Mouse (Mus musculus) adrenal gland, adult 18-20 months (tissue): ENCODE data around the gene Sdad1. TPM values are rescaled to one million over a fixed set of nuclear protein-coding genes. Genes with fewer than 3 reads are reported as not detected.

Experiments used
- DNase-seq, 2 experiments: peaks; one replicate each; pipeline ENCODE4 v3.0.0; 2021 to 2022; ENCODE audit warnings: low spot score in 2 of 2
- total RNA-seq, 2 experiments: library from RNA; stranded (reverse); gene quantifications; 1 replicate in 1 of 2; 2 replicates in 1 of 2; pipeline ENCODE4 v1.2.3; 2021

Sdad1 gene
- total RNA-seq, 2 experiments from 2014 or later, result 27.9 to 28.3 TPM

GRCm38 (mm10) chr5:92313776-92314175 lies 3.5 kb upstream of the Sdad1 start:
- no peak for DNase-seq

- peak; percentile 80 to 85 for DNase-seq
Observed at GRCm38 (mm10) chr5:92312046-92312715, 1.9 kb upstream of the Sdad1 start.

GRCm38 (mm10) chr5:92304291-92304690 lies 6.0 kb downstream of the Sdad1 start:
- DNase-seq, result no peak

- no peak for DNase-seq
Observed at GRCm38 (mm10) chr5:92302149-92302840, 8.0 kb downstream of the Sdad1 start.

- DNase-seq, result no peak
Observed at GRCm38 (mm10) chr5:92294525-92294924, 15.8 kb downstream of the Sdad1 start.

- DNase-seq, result no peak
Observed at GRCm38 (mm10) chr5:92291652-92292414, 18.4 kb downstream of the Sdad1 start.

- DNase-seq, result no peak
Observed at GRCm38 (mm10) chr5:92287840-92288239, 22.4 kb downstream of the Sdad1 start.

GRCm38 (mm10) chr5:92283107-92283506 lies 27.2 kb downstream of the Sdad1 start:
- no peak for DNase-seq

GRCm38 (mm10) chr5:92282571-92282970 lies 27.7 kb downstream of the Sdad1 start:
- peak in 1 of 2 experiments; percentile 33 for DNase-seq

- DNase-seq, result no peak
Observed at GRCm38 (mm10) chr5:92278942-92279537, 31.2 kb downstream of the Sdad1 start.

GRCm38 (mm10) chr5:92277437-92278394 lies 32.6 kb downstream of the Sdad1 start, which contains the start of gene Naaa:
TSS of gene Naaa (minus strand) at chr5:92278170.
- DNase-seq, result peak; percentile 78 to 82

- no peak for DNase-seq
Observed at GRCm38 (mm10) chr5:92270496-92270895, 39.8 kb downstream of the Sdad1 start.

- peak in 1 of 2 experiments; percentile 30 for DNase-seq
Observed at GRCm38 (mm10) chr5:92263761-92264359, 46.4 kb downstream of the Sdad1 start.

GRCm38 (mm10) chr5:92262646-92263045 lies 47.6 kb downstream of the Sdad1 start:
- DNase-seq, result no peak

GRCm38 (mm10) chr5:92256218-92256617 lies 54.1 kb downstream of the Sdad1 start, which contains the start of gene Ppef2:
TSS of gene Ppef2 (minus strand) at chr5:92256278.
- no peak for DNase-seq

- DNase-seq, result no peak
Observed at GRCm38 (mm10) chr5:92254476-92254875, 55.8 kb downstream of the Sdad1 start.

- DNase-seq, result no peak
Observed at GRCm38 (mm10) chr5:92252797-92253343, 57.4 kb downstream of the Sdad1 start.

- DNase-seq, result no peak
Observed at GRCm38 (mm10) chr5:92252031-92252430, 58.2 kb downstream of the Sdad1 start.

- DNase-seq, result no peak
Observed at GRCm38 (mm10) chr5:92248614-92249013, 61.7 kb downstream of the Sdad1 start.
